Mouse (Mus musculus) cerebellum, adult 8-10 months (tissue): ENCODE measurements around the gene Zfp958.
A peak's percentile ranks its signal among the peaks of the same experiment; 100 is the strongest.
"Not testable (repeated sequence)": the region's sequence is repeated elsewhere in the genome, so short reads cannot be mapped to it uniquely, and the experiment has no call there.

Experiments used
- DNase-seq: peaks from one replicate; pipeline ENCODE4 v3.0.0; 2022

Gene Zfp958

DNA sequence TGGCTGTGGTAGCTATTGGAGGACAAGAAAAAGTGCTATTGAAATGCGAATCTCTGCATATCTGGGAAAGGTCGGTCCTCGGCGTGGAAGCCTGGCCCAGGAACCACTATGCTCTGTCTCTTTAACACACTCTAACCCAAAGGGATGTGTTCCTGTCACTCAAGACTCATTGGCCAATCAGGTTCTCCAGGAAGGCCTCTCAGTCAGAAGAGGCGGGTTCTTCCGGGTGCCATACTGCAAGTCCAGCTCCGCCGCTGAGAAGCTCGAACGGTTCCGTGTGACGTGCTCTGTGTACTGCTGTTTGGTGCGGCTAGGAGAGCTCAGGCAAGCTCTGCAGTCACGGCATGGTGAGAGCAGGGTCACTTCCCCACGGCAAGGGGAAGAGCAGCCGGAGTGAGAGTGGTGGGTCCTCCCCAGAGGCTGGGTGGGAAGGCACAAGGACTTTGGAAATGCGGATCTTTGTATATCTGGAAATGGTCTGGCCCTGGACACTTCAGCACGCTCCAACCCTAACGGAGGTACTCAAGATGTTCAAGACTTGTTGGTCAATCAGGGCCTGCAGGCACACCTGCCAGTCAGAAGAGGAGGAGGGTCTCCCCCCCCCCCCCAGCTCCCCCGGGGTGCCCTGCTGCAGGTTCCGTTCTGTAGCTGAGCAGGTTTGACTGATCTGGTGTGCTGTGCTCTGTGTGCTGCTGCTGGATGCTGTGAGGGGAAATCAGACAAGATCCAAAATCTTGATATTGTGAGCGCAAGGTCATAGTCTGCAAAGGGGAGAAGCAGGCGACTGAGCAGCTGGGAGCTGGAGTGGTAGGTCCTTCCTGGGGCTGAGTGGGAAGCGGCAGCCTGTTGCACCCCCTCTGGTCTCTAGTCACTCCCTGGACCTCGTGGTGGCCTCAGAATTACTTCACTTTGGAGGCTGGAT lies at the start of gene Zfp958:
TSS of gene Zfp958 (plus strand) at position 236 of the 922 bp plus-strand sequence.
- peak; percentile 95 for DNase-seq

DNA sequence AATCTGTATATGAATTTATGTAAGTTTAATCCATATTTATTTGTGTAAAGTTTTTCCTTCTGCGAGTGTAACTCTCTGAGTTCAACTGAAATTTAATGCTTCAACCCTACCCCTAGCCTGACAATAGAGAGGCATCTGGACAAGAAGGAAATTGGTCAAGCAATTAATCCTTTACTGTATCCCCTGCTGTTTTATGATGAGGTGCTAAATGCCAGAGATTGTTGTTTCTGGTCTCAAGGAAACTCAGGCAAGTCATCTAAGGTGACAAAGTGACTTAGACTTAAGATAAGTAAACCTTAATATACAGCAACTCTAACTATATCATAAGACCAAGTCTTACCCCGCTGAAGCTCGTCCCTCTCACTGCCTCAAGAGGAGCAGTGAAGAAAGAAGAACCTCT lies 31.0 kb upstream of the Zfp958 start:
- DNase-seq = no peak

- no peak for DNase-seq
Observed at GRCm38 (mm10) chr8:4582754-4583178, 30.2 kb upstream of the Zfp958 start.

GRCm38 (mm10) chr8:4584660-4585059 lies 28.3 kb upstream of the Zfp958 start:
- DNase-seq = no peak

DNA sequence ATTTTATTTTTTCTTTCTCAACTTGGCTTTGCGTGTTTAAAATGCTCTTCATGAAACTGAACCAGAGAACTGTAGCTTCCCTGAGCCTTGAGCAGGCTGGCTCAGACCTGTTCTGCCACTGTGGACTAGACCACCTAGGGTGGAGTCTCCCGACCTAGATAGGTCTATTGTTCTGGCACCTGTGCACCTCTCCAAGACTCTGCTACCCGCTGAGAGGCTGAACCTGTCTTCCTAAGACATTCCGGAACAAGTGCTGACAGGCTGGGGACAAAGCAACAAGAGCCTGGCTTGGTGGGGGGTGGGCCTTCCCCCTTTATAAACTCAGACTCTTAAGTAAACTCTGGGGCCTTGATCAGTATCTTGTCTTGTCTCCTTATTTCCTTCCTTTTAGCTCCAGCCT lies 26.6 kb upstream of the Zfp958 start:
- DNase-seq = no peak

DNA sequence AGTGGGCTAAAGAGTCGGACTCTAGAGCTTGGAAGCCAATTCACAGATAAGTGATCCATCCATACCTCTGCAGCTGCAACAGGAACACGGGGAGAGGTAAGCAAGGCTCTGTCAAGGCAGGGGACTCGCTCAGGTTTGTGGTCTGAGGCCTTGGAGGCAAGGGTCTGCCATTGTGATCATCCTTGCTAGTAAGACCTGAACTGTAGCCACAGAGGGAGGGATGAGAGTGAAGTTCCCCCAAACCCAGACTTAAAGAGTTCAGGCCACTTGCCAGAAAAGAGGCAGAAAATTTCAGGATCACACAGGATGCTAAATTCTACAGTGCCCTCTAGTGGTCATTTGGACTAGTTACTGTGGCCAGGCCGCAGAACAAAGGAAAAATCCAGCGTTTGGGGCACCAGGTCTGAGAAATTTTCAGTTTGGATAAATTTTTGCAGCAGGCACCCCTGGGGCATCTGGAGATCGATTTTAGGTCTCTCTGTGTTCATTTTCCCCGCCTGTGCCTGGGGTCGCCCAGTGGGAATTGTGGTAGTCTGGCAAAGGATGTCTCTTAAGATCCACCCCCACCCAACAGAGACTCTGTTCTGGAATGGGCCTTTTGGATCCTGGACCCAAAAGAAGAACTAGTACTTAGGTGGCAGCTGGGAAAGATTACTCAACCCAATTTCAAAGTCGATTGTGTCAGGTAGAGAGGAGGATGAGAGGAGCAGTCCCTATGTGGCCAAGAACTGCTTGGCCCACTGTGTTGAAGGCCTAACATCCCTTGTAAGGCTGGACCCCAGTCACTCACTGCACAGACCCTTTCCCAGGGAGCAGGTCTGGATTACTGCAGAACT lies 24.6 kb upstream of the Zfp958 start:
- peak; percentile 30 for DNase-seq

- no peak for DNase-seq
Observed at GRCm38 (mm10) chr8:4608896-4609295, 4.1 kb upstream of the Zfp958 start.

- DNase-seq = not testable (repeated sequence)
Observed at GRCm38 (mm10) chr8:4611626-4612175, 1.3 kb upstream of the Zfp958 start.

GRCm38 (mm10) chr8:4627349-4627748 lies 14.4 kb downstream of the Zfp958 start:
- DNase-seq = no peak

DNA sequence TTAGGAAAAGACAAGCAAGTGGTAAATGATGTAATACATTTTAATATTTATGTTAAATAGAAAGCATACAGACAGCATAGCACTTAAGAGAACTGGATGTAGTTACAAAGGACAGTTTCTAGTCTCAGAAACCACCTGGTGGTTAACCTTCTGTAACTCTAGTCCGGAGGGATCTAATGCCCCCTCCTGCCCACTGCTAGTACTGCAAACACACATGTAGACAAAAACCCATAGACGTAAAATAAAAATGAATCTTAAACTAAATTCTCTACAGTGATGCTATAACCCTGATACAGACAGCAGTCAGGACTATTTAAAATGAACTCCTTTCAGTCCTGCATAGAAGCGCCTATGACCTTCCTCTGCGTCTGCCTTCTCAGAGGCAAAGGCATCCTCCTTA lies 24.1 kb downstream of the Zfp958 start:
- DNase-seq = no peak

DNA sequence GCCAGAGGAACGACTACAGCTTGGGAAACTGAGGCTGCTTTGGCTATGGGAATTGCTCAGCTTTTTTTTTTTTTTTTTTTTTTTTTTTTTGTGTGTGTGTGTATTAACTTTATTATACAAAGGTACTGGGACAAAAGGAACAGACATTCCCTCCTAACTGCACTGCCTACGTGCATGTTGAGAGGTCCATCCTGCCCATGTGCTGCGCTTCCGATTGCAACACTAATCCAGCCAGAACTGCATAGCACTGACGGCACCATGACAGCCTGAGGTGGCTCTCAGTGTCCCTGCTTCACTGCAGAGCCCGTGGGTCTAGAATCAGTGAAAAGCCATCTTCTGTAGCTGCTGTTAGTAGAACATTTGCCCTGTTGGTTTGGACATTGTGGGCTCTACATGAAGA lies 30.0 kb downstream of the Zfp958 start:
- not testable (repeated sequence) for DNase-seq

DNA sequence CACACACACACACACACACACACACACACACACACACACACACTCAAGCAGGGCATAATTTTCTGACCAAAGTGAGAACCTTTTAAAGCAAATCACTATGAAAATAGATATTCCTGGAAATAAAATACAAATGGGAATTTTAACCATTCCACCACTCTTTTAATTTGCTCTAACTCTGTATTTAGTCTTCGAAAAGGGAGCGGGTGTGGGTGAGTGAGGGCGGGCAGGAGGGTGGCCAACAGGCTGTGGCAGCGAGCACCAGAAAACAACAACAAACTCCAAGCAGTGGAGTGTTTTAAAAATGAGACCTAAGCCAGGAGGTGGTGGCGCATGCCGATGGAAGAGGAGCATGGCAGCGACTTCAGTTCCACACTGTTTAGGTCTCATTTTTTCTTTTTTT lies 43.6 kb downstream of the Zfp958 start:
- DNase-seq = no peak

DNA sequence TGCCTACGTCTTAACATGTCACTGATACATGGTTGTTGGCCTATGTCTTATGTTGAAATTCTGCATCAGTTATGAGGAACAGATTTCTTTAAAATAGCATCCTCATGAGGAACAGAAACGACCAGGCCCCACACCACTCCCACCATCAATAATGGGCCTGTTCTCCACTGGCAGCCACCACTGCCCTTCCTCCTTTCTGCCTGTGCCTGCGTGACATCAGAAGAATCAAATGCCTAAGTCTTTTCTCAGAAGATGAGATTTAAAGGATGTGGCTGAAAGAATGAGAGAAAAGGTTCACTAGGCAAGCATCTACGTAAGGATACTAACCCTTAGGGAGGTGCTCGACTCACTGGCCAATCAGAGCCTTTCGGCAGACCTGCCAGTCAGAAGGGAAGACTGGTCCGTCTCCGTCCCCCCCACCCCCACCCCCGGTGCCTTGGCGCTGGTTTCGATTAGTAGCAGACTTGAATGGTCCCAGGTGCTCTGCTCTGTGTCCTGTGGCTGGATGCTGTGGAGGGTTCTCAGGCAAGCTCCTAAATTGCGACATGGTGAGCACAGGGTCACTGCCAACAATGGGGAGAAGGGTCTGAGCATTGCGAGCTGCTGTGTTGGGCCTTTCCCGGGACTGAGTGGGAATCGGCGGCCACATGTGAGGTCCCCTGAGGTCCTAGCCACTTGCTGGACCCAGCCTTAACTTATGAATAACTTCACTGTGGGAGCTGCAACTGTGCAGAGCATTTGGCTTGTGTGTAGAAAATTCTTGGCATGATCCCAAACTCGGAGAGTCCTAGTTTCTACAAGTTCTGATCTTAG lies 62.4 kb downstream of the Zfp958 start:
- peak; percentile 17 for DNase-seq

- peak; percentile 41 for DNase-seq
Observed at GRCm38 (mm10) chr8:4676586-4676985, 63.6 kb downstream of the Zfp958 start.

DNA sequence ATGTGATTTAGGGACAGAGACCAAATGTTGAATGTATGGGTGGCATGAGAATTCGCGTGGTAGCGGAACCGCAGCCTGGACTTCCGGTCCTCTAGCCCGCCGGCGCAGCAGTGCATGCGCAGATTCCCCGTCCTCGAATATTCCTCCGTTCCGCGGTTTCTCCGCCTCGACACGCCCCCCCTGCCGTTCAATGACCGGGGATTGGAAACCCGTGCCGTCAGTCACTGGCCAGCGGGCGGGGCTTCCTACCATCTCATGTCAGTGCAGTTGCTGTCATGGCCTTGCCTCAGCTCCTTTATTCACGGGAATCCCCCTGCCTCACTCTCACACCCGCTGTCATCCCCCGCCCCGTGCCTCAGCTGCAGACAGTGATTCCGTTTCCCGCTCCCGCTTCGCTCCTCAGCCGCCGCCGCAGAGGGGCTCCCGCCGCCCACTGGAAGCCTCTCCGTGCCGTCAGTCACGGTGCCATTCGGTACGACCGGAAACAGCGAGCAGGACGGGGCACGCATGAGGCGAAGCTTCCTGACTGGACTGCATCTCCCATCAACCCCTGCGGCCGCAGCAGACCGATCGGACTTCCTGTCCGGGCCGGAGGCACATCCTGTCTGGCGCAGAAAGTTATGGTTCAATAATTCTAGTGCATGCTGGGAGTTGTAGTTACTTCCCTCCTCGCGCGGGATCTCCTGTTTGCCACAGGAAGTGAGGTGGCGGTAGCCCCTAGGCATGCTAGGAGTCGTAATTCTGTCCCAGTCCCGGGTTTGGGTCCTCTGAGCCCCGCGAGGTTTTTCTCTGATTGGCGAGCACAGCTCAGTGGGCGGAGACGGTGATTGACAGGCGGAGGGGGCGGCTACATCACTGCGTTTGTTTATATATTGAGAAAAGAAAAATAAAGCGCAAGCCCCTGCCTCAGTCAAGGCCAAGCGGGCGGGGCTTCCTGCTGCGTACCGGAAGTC lies 64.6 kb downstream of the Zfp958 start:
- DNase-seq = peak; percentile 99

DNA sequence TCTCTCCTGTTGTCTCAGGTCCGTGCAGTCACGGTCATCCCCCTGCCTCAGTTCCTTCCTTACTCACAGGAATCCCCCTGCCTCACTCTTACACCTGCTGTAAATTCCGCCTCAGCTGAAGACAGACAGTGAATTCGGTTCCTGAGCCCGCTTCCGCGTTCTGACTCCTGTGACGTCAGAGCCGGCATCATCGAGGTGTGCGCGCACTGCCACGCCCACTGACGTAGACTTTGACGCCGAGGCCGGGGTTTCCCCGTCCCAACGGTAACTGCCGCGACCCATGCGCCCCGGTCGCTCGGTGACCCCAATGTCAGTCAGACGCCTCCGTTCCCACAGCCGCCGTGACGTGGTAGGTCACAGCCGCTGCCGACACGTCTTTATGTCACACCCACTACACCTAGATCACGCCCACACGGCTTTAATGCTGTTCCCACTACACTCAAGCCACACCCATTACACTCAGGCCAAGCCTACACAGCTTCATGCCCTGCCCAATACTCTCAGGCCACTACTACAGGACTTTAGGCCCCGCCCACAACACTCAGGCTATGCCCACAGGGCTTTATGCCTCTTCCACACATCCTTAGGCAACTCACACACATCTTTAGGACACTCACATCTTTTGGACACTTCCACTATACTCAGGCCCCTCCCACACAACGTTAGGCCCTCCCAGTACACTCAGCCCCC lies 65.4 kb downstream of the Zfp958 start:
- DNase-seq = peak; percentile 95

DNA sequence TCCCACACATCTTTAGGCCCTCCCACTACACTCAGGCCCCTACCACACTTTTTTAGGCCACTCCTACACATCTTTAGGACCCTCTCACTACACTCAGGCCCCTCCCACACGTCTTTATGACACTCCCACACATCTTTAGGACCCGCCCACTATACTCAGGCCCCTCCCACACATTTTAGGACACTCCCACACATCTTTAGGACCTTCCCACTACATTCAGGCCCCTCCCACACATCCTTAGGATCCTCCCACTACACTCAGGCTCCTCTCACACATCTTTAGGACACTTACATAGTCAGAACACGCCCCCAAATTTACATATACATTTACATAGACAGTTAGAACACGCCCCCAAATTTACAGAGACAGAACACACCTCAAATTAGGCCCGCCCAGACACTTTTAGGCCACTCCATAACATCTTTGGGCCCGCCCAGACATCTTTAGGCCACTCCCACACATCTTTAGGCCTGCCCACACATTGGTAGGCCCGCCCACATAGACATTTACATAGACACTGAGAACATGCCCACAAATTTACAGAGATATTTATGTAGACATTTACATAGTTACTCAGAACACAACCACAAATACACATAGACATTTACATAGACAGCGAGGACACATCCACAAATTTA lies 66.1 kb downstream of the Zfp958 start:
- peak; percentile 46 for DNase-seq

GRCm38 (mm10) chr8:4679796-4680195 lies 66.8 kb downstream of the Zfp958 start:
- peak; percentile 21 for DNase-seq
